Mouse (Mus musculus) lung, embryonic 15.5 days (tissue): Measurements from ENCODE around the gene Gpam. TPM values are rescaled to one million over a fixed set of nuclear protein-coding genes. Genes with fewer than 3 reads are reported as not detected.
A peak's percentile ranks its signal among the peaks of the same experiment; 100 is the strongest.

Experiments
- ATAC-seq: fragments of 200-750 bp; cut with Nextera tagmentation; 2 replicates; pipeline ENCODE4 v1.8.0; 2017; ENCODE audit warnings: moderate number of reproducible peaks, borderline replicate concordance; ENCODE audit not compliant: low FRiP score, low TSS enrichment; ENCODE audit errors: extremely low read depth
- H3K27ac ChIP-seq: fragments of 300-500 bp; sonication (generic); 2 replicates; pipeline ENCODE4 v1.5.1; 2015; ENCODE audit warnings: moderate library complexity, mild to moderate bottlenecking, inconsistent platforms
- H3K27me3 ChIP-seq: fragments of 300-500 bp; sonication (generic); 2 replicates; pipeline ENCODE4 v1.6.1; 2015; ENCODE audit warnings: inconsistent platforms
- H3K36me3 ChIP-seq: fragments of 300-500 bp; sonication (generic); 2 replicates; pipeline ENCODE4 v1.6.1; 2015; ENCODE audit warnings: inconsistent platforms
- H3K4me1 ChIP-seq: fragments of 300-500 bp; sonication (generic); 2 replicates; pipeline ENCODE4 v1.6.1; 2015; ENCODE audit warnings: inconsistent platforms
- H3K4me2 ChIP-seq: fragments of 300-500 bp; sonication (generic); 2 replicates; pipeline ENCODE4 v1.6.1; 2015; ENCODE audit warnings: inconsistent platforms, mild to moderate bottlenecking, moderate library complexity
- H3K4me3 ChIP-seq: fragments of 300-500 bp; sonication (generic); 2 replicates; pipeline ENCODE4 v1.5.1; 2015; ENCODE audit warnings: mild to moderate bottlenecking, inconsistent platforms
- H3K9ac ChIP-seq: fragments of 300-500 bp; sonication (generic); 2 replicates; pipeline ENCODE4 v1.6.1; 2015; ENCODE audit warnings: inconsistent platforms
- H3K9me3 ChIP-seq: fragments of 300-500 bp; sonication (generic); 2 replicates; pipeline ENCODE4 v1.6.1; 2016; ENCODE audit warnings: inconsistent platforms
- WGBS: fragments of 180-500 bp; shearing (Covaris S2); methylation state at CpG from one replicate; pipeline ENCODE4 v1.1.7; 2015; 5-methylcytosine and 5-hydroxymethylcytosine counted together
- polyA plus RNA-seq: library from polyadenylated mRNA; unstranded; fragments of >200 nt; fragmentation: Nextera tagmentation; extraction: Ambion mirVana; gene quantifications from 2 replicates; pipeline ENCODE4 v1.2.1, GENCODE M21; 2015

Gene Gpam
- polyA plus RNA-seq, 1 experiment from 2014 or later = 29.2 TPM

- 56% methylated on average over 11 of the region's 11 CpGs for whole genome bisulfite sequencing
- ATAC-seq = no peak
These were observed 6.4 kb downstream of the Gpam start for GRCm38 (mm10) chr19:55120518-55121244.

GRCm38 (mm10) chr19:55119541-55119940, 7.5 kb downstream of the Gpam start:
- no peaks in the 10 kb centered on the region for H3K9me3 ChIP-seq
- ATAC-seq = no peak
- no peak overlapping the region for H3K27ac ChIP-seq
- H3K36me3 ChIP-seq = no peaks in the 10 kb centered on the region
- H3K4me2 ChIP-seq = no peak overlapping the region
- no peak overlapping the region for H3K4me3 ChIP-seq
- H3K27me3 ChIP-seq = no peaks in the 10 kb centered on the region
- no peak overlapping the region for H3K9ac ChIP-seq
- 34% methylated on average over 2 of the region's 2 CpGs for WGBS
- H3K4me1 ChIP-seq = peaks cover 6% of the 10 kb centered on the region; the same call in 1 of the 2 replicates

More at GRCm38 (mm10) chr19:55120518-55121244, 6.4 kb downstream of the Gpam start:
- Histone ChIP-seq H3K4me3 (no peak overlapping the region), H3K4me1 (peaks cover 6% of the 10 kb centered on the region; the same call in 1 of the 2 replicates), H3K27ac (no peak overlapping the region), H3K27me3 (no peaks in the 10 kb centered on the region), H3K4me2 (no peak overlapping the region), H3K36me3 (no peaks in the 10 kb centered on the region), H3K9ac (no peak overlapping the region), H3K9me3 (no peaks in the 10 kb centered on the region)

- Histone ChIP-seq H3K4me1 (peaks cover 2% of the 10 kb centered on the region; the same call in 1 of the 2 replicates), H3K27me3 (no peaks in the 10 kb centered on the region)
These were observed 9.0 kb downstream of the Gpam start for GRCm38 (mm10) chr19:55117991-55118390.

GRCm38 (mm10) chr19:55117059-55117815, 9.8 kb downstream of the Gpam start:
- Histone ChIP-seq H3K4me2 (no peak overlapping the region), H3K36me3 (no peaks in the 10 kb centered on the region), H3K9me3 (no peaks in the 10 kb centered on the region), H3K4me1 (no peaks in the 10 kb centered on the region; the same call in 1 of the 2 replicates), H3K27me3 (no peaks in the 10 kb centered on the region), H3K4me3 (no peak overlapping the region), H3K27ac (no peak overlapping the region), H3K9ac (no peak overlapping the region)
- ATAC-seq = no peak
- 40% methylated on average over 6 of the region's 6 CpGs for WGBS

More at GRCm38 (mm10) chr19:55117991-55118390, 9.0 kb downstream of the Gpam start:
- no peak for ATAC-seq
- H3K4me3 ChIP-seq = no peak overlapping the region
- H3K36me3 ChIP-seq = no peaks in the 10 kb centered on the region
- no peaks in the 10 kb centered on the region for H3K9me3 ChIP-seq
- WGBS = 94% methylated on average over 3 of the region's 3 CpGs
- no peak overlapping the region for H3K9ac ChIP-seq
- H3K27ac ChIP-seq = no peak overlapping the region
- no peak overlapping the region for H3K4me2 ChIP-seq

GRCm38 (mm10) chr19:55115532-55115931, 11.5 kb downstream of the Gpam start:
- H3K27me3 ChIP-seq = no peaks in the 10 kb centered on the region
- H3K27ac ChIP-seq = no peak overlapping the region
- WGBS = 79% methylated on average over 4 of the region's 4 CpGs
- no peaks in the 10 kb centered on the region; the same call in 1 of the 2 replicates for H3K4me1 ChIP-seq
- H3K4me2 ChIP-seq = no peak overlapping the region
- no peak overlapping the region for H3K9ac ChIP-seq
- H3K36me3 ChIP-seq = no peaks in the 10 kb centered on the region
- H3K4me3 ChIP-seq = no peak overlapping the region
- no peak for ATAC-seq
- no peaks in the 10 kb centered on the region for H3K9me3 ChIP-seq

- H3K4me2 ChIP-seq = no peak overlapping the region
- no peaks in the 10 kb centered on the region for H3K27me3 ChIP-seq
- H3K4me3 ChIP-seq = no peak overlapping the region
- 90% methylated on average over 5 of the region's 5 CpGs for WGBS
- no peak overlapping the region for H3K9ac ChIP-seq
- no peaks in the 10 kb centered on the region for H3K36me3 ChIP-seq
- ATAC-seq = no peak
- no peak overlapping the region for H3K27ac ChIP-seq
- no peaks in the 10 kb centered on the region for H3K9me3 ChIP-seq
- no peaks in the 10 kb centered on the region; the same call in 1 of the 2 replicates for H3K4me1 ChIP-seq
These were observed 12.1 kb downstream of the Gpam start for GRCm38 (mm10) chr19:55114825-55115395.

GRCm38 (mm10) chr19:55107896-55108295, 19.1 kb downstream of the Gpam start:
- no peaks in the 10 kb centered on the region for H3K27me3 ChIP-seq
- peak; percentile 32; the same call in 1 of the 2 replicates for ATAC-seq
- H3K9me3 ChIP-seq = no peaks in the 10 kb centered on the region
- no peak overlapping the region for H3K4me2 ChIP-seq
- H3K4me3 ChIP-seq = no peak overlapping the region
- no peaks in the 10 kb centered on the region for H3K36me3 ChIP-seq
- no peak overlapping the region for H3K27ac ChIP-seq
- H3K9ac ChIP-seq = no peak overlapping the region
- peaks cover 10% of the 10 kb centered on the region for H3K4me1 ChIP-seq
- WGBS = 18% methylated on average over 3 of the region's 3 CpGs

- no peak overlapping the region for H3K9ac ChIP-seq
- H3K27me3 ChIP-seq = no peaks in the 10 kb centered on the region
- no peak overlapping the region for H3K4me2 ChIP-seq
- ATAC-seq = no peak
- H3K9me3 ChIP-seq = no peaks in the 10 kb centered on the region
- WGBS = 90% methylated on average over 3 of the region's 3 CpGs
- H3K36me3 ChIP-seq = no peaks in the 10 kb centered on the region
- H3K4me1 ChIP-seq = peaks cover 10% of the 10 kb centered on the region
- H3K4me3 ChIP-seq = no peak overlapping the region
- H3K27ac ChIP-seq = no peak overlapping the region
These were observed 21.1 kb downstream of the Gpam start for GRCm38 (mm10) chr19:55105969-55106368.

- H3K27me3 ChIP-seq = no peaks in the 10 kb centered on the region
- WGBS = 31% methylated on average over 11 of the region's 11 CpGs
- no peaks in the 10 kb centered on the region for H3K36me3 ChIP-seq
- H3K9ac ChIP-seq = no peak overlapping the region
- peak overlapping the region; percentile 83 for H3K27ac ChIP-seq
- H3K4me2 ChIP-seq = peak overlapping the region; percentile 37
- H3K9me3 ChIP-seq = no peaks in the 10 kb centered on the region
- peak overlapping the region; percentile 32 for H3K4me3 ChIP-seq
- peaks cover 29% of the 10 kb centered on the region for H3K4me1 ChIP-seq
- ATAC-seq = peak; percentile 48; the same call in 1 of the 2 replicates
These were observed 23.8 kb downstream of the Gpam start for GRCm38 (mm10) chr19:55103081-55103830.

GRCm38 (mm10) chr19:55101659-55102058, 25.4 kb downstream of the Gpam start:
- H3K4me3 ChIP-seq = peak overlapping the region; percentile 32
- H3K27ac ChIP-seq = no peak overlapping the region
- H3K4me1 ChIP-seq = peaks cover 40% of the 10 kb centered on the region
- H3K36me3 ChIP-seq = 0 out of 2 replicates have a peak, but pooled peaks cover 1% of the 10 kb centered on the region
- H3K9me3 ChIP-seq = no peaks in the 10 kb centered on the region
- 73% methylated on average over 4 of the region's 4 CpGs for WGBS
- H3K9ac ChIP-seq = no peak overlapping the region
- no peaks in the 10 kb centered on the region for H3K27me3 ChIP-seq
- no peak for ATAC-seq
- peak overlapping the region; percentile 37 for H3K4me2 ChIP-seq
